Mouse (Mus musculus) testis, adult 2 months (tissue): ENCODE measurements at regions not wholly inside any gene's neighbourhood (a gene's known extent, or its start where the extent isn't known, plus 50 kb on each side); places are given as distances from the start of the nearest gene placed in this dataset.

ENCODE experiments used
- H3K27ac ChIP-seq: fragments of 200-500 bp; 2 replicates; pipeline ENCODE4 v1.5.1; 2012; ENCODE audit warnings: low read depth, low read length; ENCODE audit not compliant: control insufficient read depth, insufficient read depth
- H3K27me3 ChIP-seq: fragments of 200-500 bp; 2 replicates; pipeline ENCODE4 v1.6.1; 2012; ENCODE audit warnings: mild to moderate bottlenecking, low read length, moderate library complexity; ENCODE audit not compliant: control insufficient read depth, insufficient read depth
- H3K36me3 ChIP-seq: fragments of 200-500 bp; 2 replicates; pipeline ENCODE4 v1.6.1; 2012; ENCODE audit warnings: mild to moderate bottlenecking, low read length; ENCODE audit not compliant: control insufficient read depth, insufficient read depth
- H3K4me1 ChIP-seq: fragments of 200-500 bp; 2 replicates; pipeline ENCODE4 v1.6.1; 2012; ENCODE audit warnings: low read length; ENCODE audit not compliant: control insufficient read depth, insufficient read depth
- H3K4me3 ChIP-seq: fragments of 200-500 bp; 2 replicates; pipeline ENCODE4 v1.5.1; 2012; ENCODE audit warnings: low read depth, mild to moderate bottlenecking, low read length, moderate library complexity, mixed read lengths; ENCODE audit not compliant: control insufficient read depth
- CTCF ChIP-seq: fragments of 200-500 bp; IDR thresholded peaks from 2 replicates; pipeline ENCODE4 v1.5.1; 2012; ENCODE audit warnings: low read depth, mild to moderate bottlenecking, inconsistent platforms, low read length, moderate library complexity; ENCODE audit not compliant: control insufficient read depth, insufficient read depth, insufficient replicate concordance
- POLR2A ChIP-seq: fragments of 200-500 bp; IDR thresholded peaks from 2 replicates; pipeline ENCODE4 v1.6.1; 2012; ENCODE audit warnings: low read depth, mild to moderate bottlenecking, inconsistent platforms, low read length, moderate library complexity; ENCODE audit not compliant: control insufficient read depth

GRCm38 (mm10) chr12:27037922-27038321, 304.5 kb downstream of the Sox11 start:
- no peaks in the 10 kb centered on the region for H3K27me3 ChIP-seq
- H3K36me3 ChIP-seq, result no peaks in the 10 kb centered on the region
- no peak overlapping the region for H3K4me3 ChIP-seq
- TF ChIP-seq CTCF, result no peak
- TF ChIP-seq POLR2A, result no peak
- H3K4me1 ChIP-seq, result no peaks in the 10 kb centered on the region
- H3K27ac ChIP-seq, result no peak overlapping the region

- Histone ChIP-seq H3K4me1 (no peaks in the 10 kb centered on the region), H3K4me3 (no peak overlapping the region), H3K27me3 (no peaks in the 10 kb centered on the region), H3K36me3 (no peaks in the 10 kb centered on the region), H3K27ac (no peak overlapping the region)
- TF ChIP-seq CTCF, result no peak
- TF ChIP-seq POLR2A, result no peak
Measured at GRCm38 (mm10) chr12:27019751-27020150, 322.6 kb downstream of the Sox11 start.

- no peak overlapping the region for H3K4me3 ChIP-seq
- H3K27ac ChIP-seq, result no peak overlapping the region
- no peaks in the 10 kb centered on the region for H3K27me3 ChIP-seq
- no peaks in the 10 kb centered on the region for H3K36me3 ChIP-seq
- no peak for TF ChIP-seq CTCF
- no peak for TF ChIP-seq POLR2A
- no peaks in the 10 kb centered on the region for H3K4me1 ChIP-seq
Measured at GRCm38 (mm10) chr12:27018366-27018765, 324.0 kb downstream of the Sox11 start.

GRCm38 (mm10) chr12:26999287-26999686, 343.1 kb downstream of the Sox11 start:
- TF ChIP-seq POLR2A (no peak), CTCF (no peak)

GRCm38 (mm10) chr12:26976284-26977065, 365.9 kb downstream of the Sox11 start:
- Histone ChIP-seq H3K27ac (no peak overlapping the region), H3K4me3 (no peak overlapping the region), H3K27me3 (no peaks in the 10 kb centered on the region), H3K4me1 (no peaks in the 10 kb centered on the region), H3K36me3 (no peaks in the 10 kb centered on the region)
- TF ChIP-seq POLR2A (no peak), CTCF (no peak)

More at GRCm38 (mm10) chr12:26999287-26999686, 343.1 kb downstream of the Sox11 start:
- Histone ChIP-seq H3K4me1 (no peaks in the 10 kb centered on the region), H3K27me3 (no peaks in the 10 kb centered on the region), H3K36me3 (no peaks in the 10 kb centered on the region), H3K27ac (no peak overlapping the region), H3K4me3 (no peak overlapping the region)

GRCm38 (mm10) chr12:26972495-26973113, 369.8 kb downstream of the Sox11 start:
- no peaks in the 10 kb centered on the region for H3K36me3 ChIP-seq
- no peaks in the 10 kb centered on the region for H3K4me1 ChIP-seq
- TF ChIP-seq CTCF (no peak), POLR2A (no peak)
- no peak overlapping the region for H3K27ac ChIP-seq
- H3K4me3 ChIP-seq, result no peak overlapping the region
- H3K27me3 ChIP-seq, result no peaks in the 10 kb centered on the region

GRCm38 (mm10) chr12:26967018-26967737, 375.2 kb downstream of the Sox11 start:
- Histone ChIP-seq H3K4me1 (no peaks in the 10 kb centered on the region; the same call in 1 of the 2 replicates), H3K36me3 (no peaks in the 10 kb centered on the region), H3K27me3 (no peaks in the 10 kb centered on the region), H3K4me3 (no peak overlapping the region), H3K27ac (no peak overlapping the region)
- TF ChIP-seq POLR2A (no peak), CTCF (no peak)
